Mouse (Mus musculus): ENCODE measurements at regions not wholly inside any gene's neighbourhood (a gene's known extent, or its start where the extent isn't known, plus 50 kb on each side); places are given as distances from the start of the nearest gene placed in this dataset.

DNA sequence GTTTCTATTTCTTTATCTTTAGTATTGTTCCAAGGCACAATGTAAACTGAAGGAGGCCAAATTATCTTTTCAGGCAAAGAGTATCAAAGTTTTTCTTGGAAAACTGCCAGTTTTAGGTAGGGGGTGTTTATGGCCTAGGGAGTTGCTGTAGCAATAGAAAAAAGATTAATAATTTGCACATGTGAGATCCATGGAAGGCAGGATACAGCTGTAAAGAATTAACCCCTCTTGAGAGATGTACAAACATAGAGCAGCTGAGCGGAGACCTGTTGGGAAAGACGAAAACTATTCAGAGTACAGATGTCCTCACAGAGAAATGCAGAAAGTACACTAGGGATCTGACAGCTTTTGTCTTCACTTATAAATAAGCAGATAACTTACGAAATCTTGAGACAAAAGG is 176.8 kb downstream of the Fign start:
- Histone ChIP-seq H3K27ac (replicated peaks; ENCODE audit: low read depth, low read length) (no peak overlapping the region), H3K36me3 (ENCODE audit: control insufficient read depth, insufficient read depth, low read length) (no peaks in the 10 kb centered on the region), H3K4me2 (replicated peaks; ENCODE audit: low read depth, low read length, severe bottlenecking) (no peak overlapping the region), H3K4me3 (replicated peaks; ENCODE audit: low read length) (no peak overlapping the region), H3K4me1 (ENCODE audit: control insufficient read depth, insufficient read depth, low read length) (0 out of 2 replicates have a peak, but pooled peaks cover 4% of the 10 kb centered on the region), H3K27me3 (ENCODE audit: control insufficient read depth, insufficient read depth, low read length) (no peaks in the 10 kb centered on the region), H3K9me3 (ENCODE audit: control insufficient read depth, low read length) (no peaks in the 10 kb centered on the region), H3K9ac (ENCODE audit: low read depth, low read length, severe bottlenecking) (no peak overlapping the region)
- DNase-seq (ENCODE audit: low spot score): peak; percentile 73
- 21% methylated on average over 3 of the region's 3 CpGs for WGBS
- ATAC-seq (ENCODE audit: low FRiP score, low read depth): peak; percentile 87
- no peak for TF ChIP-seq POLR2A (IDR thresholded peaks at IDR 0.05; ENCODE audit: borderline replicate concordance, extremely low read depth, insufficient read depth, insufficient read length)

DNA sequence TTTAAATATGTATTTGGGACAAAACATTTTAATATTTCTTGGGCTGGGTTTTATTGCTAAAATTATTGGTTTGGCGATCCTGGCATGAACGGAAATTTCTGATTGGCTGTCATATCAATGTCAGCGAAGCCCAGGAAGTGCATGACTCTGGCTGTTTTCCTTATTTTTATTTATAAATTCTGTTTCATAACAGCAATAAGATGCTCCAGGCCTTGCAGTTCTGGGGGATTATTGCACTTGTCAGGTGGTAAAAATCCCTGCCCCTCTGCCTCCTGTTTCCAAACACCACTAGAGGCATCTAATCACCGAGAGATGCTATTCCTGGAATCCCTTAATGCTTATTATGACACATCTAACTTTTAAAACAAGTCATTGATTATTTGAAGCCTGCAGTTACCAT is 177.8 kb downstream of the Fign start:
- no peak for TF ChIP-seq POLR2A (IDR thresholded peaks at IDR 0.05; ENCODE audit: borderline replicate concordance, extremely low read depth, insufficient read depth, insufficient read length)
- WGBS: 72% methylated on average over 4 of the region's 4 CpGs
- no peaks in the 10 kb centered on the region for H3K27me3 ChIP-seq (ENCODE audit: control insufficient read depth, insufficient read depth, low read length)

GRCm38 (mm10) chr2:63900644-63901043 is 197.2 kb downstream of the Fign start:
- H3K4me3 ChIP-seq (replicated peaks; ENCODE audit: low read length): no peak overlapping the region
- DNase-seq (ENCODE audit: low spot score) (no peak), ATAC-seq (ENCODE audit: low FRiP score, low read depth) (peak; percentile 53)
- no peaks in the 10 kb centered on the region for H3K9me3 ChIP-seq (ENCODE audit: control insufficient read depth, low read length)
- H3K27me3 ChIP-seq (ENCODE audit: control insufficient read depth, insufficient read depth, low read length): no peaks in the 10 kb centered on the region
- H3K4me2 ChIP-seq (replicated peaks; ENCODE audit: low read depth, low read length, severe bottlenecking): no peak overlapping the region
- no peak for TF ChIP-seq POLR2A (IDR thresholded peaks at IDR 0.05; ENCODE audit: borderline replicate concordance, extremely low read depth, insufficient read depth, insufficient read length)
- H3K4me1 ChIP-seq (ENCODE audit: control insufficient read depth, insufficient read depth, low read length): no peaks in the 10 kb centered on the region
- H3K27ac ChIP-seq (replicated peaks; ENCODE audit: low read depth, low read length): no peak overlapping the region
- no peak overlapping the region for H3K9ac ChIP-seq (ENCODE audit: low read depth, low read length, severe bottlenecking)
- H3K36me3 ChIP-seq (ENCODE audit: control insufficient read depth, insufficient read depth, low read length): no peaks in the 10 kb centered on the region

More for the DNA sequence above, 177.8 kb downstream of the Fign start:
- Histone ChIP-seq H3K4me3 (replicated peaks; ENCODE audit: low read length) (no peak overlapping the region), H3K27ac (replicated peaks; ENCODE audit: low read depth, low read length) (no peak overlapping the region), H3K4me2 (replicated peaks; ENCODE audit: low read depth, low read length, severe bottlenecking) (no peak overlapping the region), H3K4me1 (ENCODE audit: control insufficient read depth, insufficient read depth, low read length) (0 out of 2 replicates have a peak, but pooled peaks cover 4% of the 10 kb centered on the region), H3K36me3 (ENCODE audit: control insufficient read depth, insufficient read depth, low read length) (no peaks in the 10 kb centered on the region), H3K9me3 (ENCODE audit: control insufficient read depth, low read length) (no peaks in the 10 kb centered on the region), H3K9ac (ENCODE audit: low read depth, low read length, severe bottlenecking) (no peak overlapping the region)
- DNase-seq (ENCODE audit: low spot score) (no peak), ATAC-seq (ENCODE audit: low FRiP score, low read depth) (no peak)

- no peak overlapping the region for H3K4me3 ChIP-seq (replicated peaks; ENCODE audit: low read length)
- no peak overlapping the region for H3K4me2 ChIP-seq (replicated peaks; ENCODE audit: low read depth, low read length, severe bottlenecking)
- H3K9me3 ChIP-seq (ENCODE audit: control insufficient read depth, low read length): no peaks in the 10 kb centered on the region
- WGBS: 30% methylated on average over 6 of the region's 6 CpGs
- no peaks in the 10 kb centered on the region for H3K36me3 ChIP-seq (ENCODE audit: control insufficient read depth, insufficient read depth, low read length)
- peaks cover 6% of the 10 kb centered on the region for H3K4me1 ChIP-seq (ENCODE audit: control insufficient read depth, insufficient read depth, low read length)
- no peak overlapping the region for H3K27ac ChIP-seq (replicated peaks; ENCODE audit: low read depth, low read length)
- ATAC-seq (ENCODE audit: low FRiP score, low read depth) (no peak), DNase-seq (ENCODE audit: low spot score) (no peak)
- H3K27me3 ChIP-seq (ENCODE audit: control insufficient read depth, insufficient read depth, low read length): no peaks in the 10 kb centered on the region
- H3K9ac ChIP-seq (ENCODE audit: low read depth, low read length, severe bottlenecking): no peak overlapping the region
- no peak for TF ChIP-seq POLR2A (IDR thresholded peaks at IDR 0.05; ENCODE audit: borderline replicate concordance, extremely low read depth, insufficient read depth, insufficient read length)
Observed at GRCm38 (mm10) chr2:63878477-63878876, 219.4 kb downstream of the Fign start.

- Histone ChIP-seq H3K9ac (ENCODE audit: low read depth, low read length, severe bottlenecking) (no peak overlapping the region), H3K27ac (replicated peaks; ENCODE audit: low read depth, low read length) (no peak overlapping the region), H3K9me3 (ENCODE audit: control insufficient read depth, low read length) (no peaks in the 10 kb centered on the region), H3K4me3 (replicated peaks; ENCODE audit: low read length) (no peak overlapping the region), H3K36me3 (ENCODE audit: control insufficient read depth, insufficient read depth, low read length) (no peaks in the 10 kb centered on the region), H3K4me1 (ENCODE audit: control insufficient read depth, insufficient read depth, low read length) (peaks cover 6% of the 10 kb centered on the region), H3K4me2 (replicated peaks; ENCODE audit: low read depth, low read length, severe bottlenecking) (no peak overlapping the region), H3K27me3 (ENCODE audit: control insufficient read depth, insufficient read depth, low read length) (no peaks in the 10 kb centered on the region)
- ATAC-seq (ENCODE audit: low FRiP score, low read depth) (no peak), DNase-seq (ENCODE audit: low spot score) (no peak)
- no peak for TF ChIP-seq POLR2A (IDR thresholded peaks at IDR 0.05; ENCODE audit: borderline replicate concordance, extremely low read depth, insufficient read depth, insufficient read length)
Observed at GRCm38 (mm10) chr2:63877387-63877786, 220.5 kb downstream of the Fign start.

DNA sequence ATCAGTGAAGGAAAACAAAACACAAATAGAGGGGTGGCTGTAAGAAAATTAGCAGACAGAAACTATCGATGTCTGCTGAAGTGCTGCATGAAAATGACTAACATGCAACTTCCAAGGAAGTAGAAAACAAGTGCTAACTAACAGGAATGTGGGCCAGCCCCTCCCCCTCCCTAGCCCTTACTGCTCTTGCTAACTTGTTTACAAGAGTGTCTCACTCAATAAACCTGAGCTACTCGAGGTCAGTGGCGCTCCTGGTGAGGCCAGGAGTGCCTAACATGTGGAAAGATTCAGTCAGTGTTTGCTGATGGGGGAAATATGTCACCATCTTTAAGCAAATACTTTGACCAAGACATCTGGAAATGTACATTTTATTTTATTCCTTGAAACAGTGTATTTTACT is 221.5 kb downstream of the Fign start:
- no peak overlapping the region for H3K27ac ChIP-seq (replicated peaks; ENCODE audit: low read depth, low read length)
- no peaks in the 10 kb centered on the region for H3K9me3 ChIP-seq (ENCODE audit: control insufficient read depth, low read length)
- H3K4me3 ChIP-seq (replicated peaks; ENCODE audit: low read length): no peak overlapping the region
- H3K9ac ChIP-seq (ENCODE audit: low read depth, low read length, severe bottlenecking): no peak overlapping the region
- DNase-seq (ENCODE audit: low spot score) (no peak), ATAC-seq (ENCODE audit: low FRiP score, low read depth) (peak; percentile 47; the same call in 1 of the 2 replicates)
- WGBS: 6% methylated on average over 3 of the region's 3 CpGs
- H3K27me3 ChIP-seq (ENCODE audit: control insufficient read depth, insufficient read depth, low read length): no peaks in the 10 kb centered on the region
- H3K4me2 ChIP-seq (replicated peaks; ENCODE audit: low read depth, low read length, severe bottlenecking): no peak overlapping the region
- H3K4me1 ChIP-seq (ENCODE audit: control insufficient read depth, insufficient read depth, low read length): peaks cover 6% of the 10 kb centered on the region
- H3K36me3 ChIP-seq (ENCODE audit: control insufficient read depth, insufficient read depth, low read length): no peaks in the 10 kb centered on the region
- no peak for TF ChIP-seq POLR2A (IDR thresholded peaks at IDR 0.05; ENCODE audit: borderline replicate concordance, extremely low read depth, insufficient read depth, insufficient read length)
